Mouse (Mus musculus): Measurements from ENCODE around the gene 6030452D12Rik. TPM values are rescaled to one million over a fixed set of nuclear protein-coding genes. Genes with fewer than 3 reads are reported as not detected.

Gene 6030452D12Rik
- polyA plus RNA-seq, 1 experiment from 2014 or later: not detected

Other genes with a start within 250 kb of the 6030452D12Rik start
- 29.6 and 32.6 TPM in 2 replicates for gene Smpd3, start 162.5 kb upstream of the 6030452D12Rik start, polyA plus RNA-seq (2015; fragmentation: Nextera tagmentation; extraction: Ambion mirVana)
- gene Zfp90, start 85.2 kb upstream of the 6030452D12Rik start, polyA plus RNA-seq (2015; fragmentation: Nextera tagmentation; extraction: Ambion mirVana): 22.2 and 23.9 TPM in 2 replicates
- 23.0 and 24.5 TPM in 2 replicates for gene Cdh3, start 10.4 kb downstream of the 6030452D12Rik start, polyA plus RNA-seq (2015; fragmentation: Nextera tagmentation; extraction: Ambion mirVana)
- 11.1 and 22.1 TPM in 2 replicates for gene Gm10073, start 72.9 kb downstream of the 6030452D12Rik start, polyA plus RNA-seq (2015; fragmentation: Nextera tagmentation; extraction: Ambion mirVana)
- gene Cdh1, start 102.8 kb downstream of the 6030452D12Rik start, polyA plus RNA-seq (2015; fragmentation: Nextera tagmentation; extraction: Ambion mirVana): 60.8 and 72.0 TPM in 2 replicates
- gene Tango6, start 182.5 kb downstream of the 6030452D12Rik start, polyA plus RNA-seq (2015; fragmentation: Nextera tagmentation; extraction: Ambion mirVana): 8.1 and 8.9 TPM in 2 replicates

Measured in embryonic facial prominence, embryonic 15.5 days (tissue).